Mouse (Mus musculus) cerebellum, postnatal 10 days (tissue): ENCODE data around the gene Dnajc21.

ENCODE experiments used
- DNase-seq, 2 experiments: peaks; one replicate each; pipeline ENCODE4 v3.0.0; 2021; ENCODE audit warnings: mixed read lengths in 2 of 2

Gene Dnajc21

DNA sequence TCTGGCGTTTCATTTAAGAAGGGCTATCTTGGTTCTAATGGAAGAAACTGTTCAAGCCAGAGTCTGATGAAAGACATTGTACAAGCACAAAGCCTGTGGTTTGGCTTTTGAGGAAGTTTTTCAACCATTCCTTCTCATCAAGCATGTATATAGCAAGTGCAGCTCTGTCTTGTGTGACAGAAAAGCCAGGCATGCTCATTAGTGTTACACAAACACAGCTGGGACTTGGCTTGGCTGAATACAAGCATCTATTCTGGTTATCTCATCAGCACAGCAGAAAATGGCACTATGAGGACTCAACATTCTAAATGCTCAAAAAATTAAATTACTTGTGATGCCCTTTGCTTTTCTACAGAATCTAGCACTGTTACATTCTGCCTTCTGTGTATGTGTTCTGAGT lies 33.4 kb downstream of the Dnajc21 start:
- DNase-seq: no peak

DNA sequence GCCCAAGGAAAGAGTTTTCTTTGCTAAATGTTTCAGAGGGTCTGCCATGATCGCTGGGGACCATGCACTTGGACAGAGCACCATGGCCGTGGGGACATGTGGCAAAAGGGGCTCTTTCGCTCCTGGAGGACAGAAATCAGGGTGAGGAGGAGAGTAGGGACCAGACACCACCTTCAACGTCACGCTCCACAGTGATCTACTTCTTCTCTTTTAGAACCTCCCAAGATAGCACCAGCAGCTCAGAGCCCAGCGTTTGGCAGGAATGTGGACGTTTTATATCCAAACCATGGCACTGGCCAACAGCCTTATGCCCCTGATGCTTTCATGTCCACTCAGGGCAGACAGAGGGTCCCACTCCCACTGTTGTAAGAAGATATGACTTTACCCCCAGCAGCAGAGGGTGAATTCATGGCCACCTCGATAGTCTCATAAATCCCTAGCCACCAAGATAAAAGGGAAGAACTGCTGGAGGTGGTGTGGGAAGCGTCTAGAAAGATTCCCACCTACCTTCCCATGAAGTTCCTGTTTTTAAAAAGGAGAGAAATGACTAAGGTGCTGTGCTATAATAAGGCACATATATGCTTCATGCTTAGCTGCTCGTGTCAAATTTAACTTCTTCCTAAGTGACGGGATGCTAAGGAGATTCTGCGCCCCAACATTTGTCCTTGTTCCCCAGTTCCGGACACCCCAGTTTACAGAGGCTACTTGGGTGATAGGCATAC lies 43.6 kb downstream of the Dnajc21 start:
- no peak for DNase-seq

GRCm38 (mm10) chr15:10426124-10426523 lies 44.2 kb downstream of the Dnajc21 start:
- DNase-seq: no peak

GRCm38 (mm10) chr15:10421785-10422144 lies 48.6 kb downstream of the Dnajc21 start:
- DNase-seq: no peak

DNA sequence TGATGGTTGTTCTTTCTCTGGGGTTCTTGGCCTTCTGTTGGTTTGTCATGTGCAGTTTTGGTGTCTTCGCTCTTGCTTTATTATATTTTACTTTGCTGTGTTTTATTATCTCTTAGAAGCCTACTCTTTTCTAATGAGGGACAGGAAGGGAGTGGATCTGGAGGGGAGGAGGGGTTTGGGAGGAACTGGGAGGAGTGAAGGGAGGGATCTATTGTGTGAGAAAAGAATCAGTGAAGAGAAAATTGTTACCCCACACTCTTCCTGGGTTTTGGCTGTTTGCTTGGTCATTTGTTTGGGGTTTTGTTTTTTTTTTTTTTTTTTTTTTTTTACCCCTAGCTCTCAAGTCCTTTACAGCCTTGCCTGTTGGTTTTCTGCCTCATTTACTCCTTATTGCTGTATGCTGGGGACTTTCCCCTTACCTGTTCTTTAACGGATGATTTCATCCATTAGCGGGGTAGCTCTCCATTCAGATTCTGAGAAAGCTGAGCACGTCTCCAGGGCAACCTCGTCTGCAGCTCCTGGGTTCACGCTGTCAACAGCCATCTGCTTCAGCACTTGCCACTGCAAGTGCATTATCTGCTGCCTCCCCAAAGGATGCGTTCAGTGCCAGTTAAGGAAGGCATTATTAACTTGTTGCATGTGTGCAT lies 49.1 kb downstream of the Dnajc21 start:
- DNase-seq: peak; percentile 23 to 35

DNA sequence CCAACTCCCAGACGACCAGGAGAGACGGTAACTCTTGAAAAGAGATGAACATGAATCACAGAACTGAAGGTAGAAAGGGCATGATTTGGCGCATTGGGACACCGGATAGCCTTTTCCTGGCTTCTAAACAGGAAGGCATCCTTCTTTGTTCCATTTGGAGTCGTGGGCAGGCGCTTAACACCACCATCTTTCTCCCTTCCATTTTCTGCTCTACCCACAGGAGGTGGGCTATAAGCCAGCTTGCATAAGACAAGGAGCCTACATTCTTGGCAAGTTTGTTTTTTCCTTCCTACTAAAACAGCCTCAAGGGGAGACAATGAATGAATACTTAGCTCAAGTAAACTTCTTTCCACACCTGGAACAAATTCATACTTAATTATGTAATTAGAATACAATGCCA lies 56.7 kb downstream of the Dnajc21 start:
- DNase-seq: no peak

DNA sequence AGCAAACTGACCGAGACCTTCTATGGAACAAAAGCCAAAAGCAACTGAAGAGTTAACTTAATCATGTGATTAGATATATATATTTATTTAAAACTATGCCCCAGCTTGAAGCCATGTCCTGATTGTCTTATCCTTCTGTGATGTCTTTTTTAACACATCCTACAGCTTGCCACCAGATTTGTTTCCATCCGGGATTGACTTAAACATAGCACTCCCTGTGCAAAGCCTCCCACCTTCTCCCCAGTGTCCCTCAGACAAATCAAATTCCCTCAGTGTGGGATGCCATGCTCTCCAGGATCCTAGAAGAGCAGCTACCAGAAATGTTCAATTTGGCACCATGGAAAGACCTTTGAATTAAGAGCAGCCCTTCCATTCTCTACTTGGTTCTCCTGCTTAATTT lies 59.4 kb downstream of the Dnajc21 start:
- DNase-seq: no peak

GRCm38 (mm10) chr15:10409842-10410241 lies 60.5 kb downstream of the Dnajc21 start:
- DNase-seq: no peak

DNA sequence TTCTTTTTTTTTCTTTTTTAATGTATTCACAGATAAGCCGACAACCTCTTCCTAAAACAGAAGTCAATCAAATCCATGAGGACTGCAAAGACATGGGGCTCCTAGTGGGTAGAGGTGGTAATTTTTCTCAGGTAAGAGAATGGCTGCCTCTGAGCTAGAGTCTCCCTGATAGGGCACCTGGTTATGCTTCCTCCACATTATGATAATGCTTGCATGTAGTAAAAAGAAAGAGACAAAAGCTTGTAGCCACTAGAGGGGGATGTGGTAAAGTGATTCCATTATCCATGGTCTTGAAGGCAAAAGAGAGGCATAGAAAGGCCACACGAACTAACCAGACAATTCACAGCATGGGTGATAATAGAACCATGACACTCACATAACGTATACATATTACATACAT lies 69.9 kb downstream of the Dnajc21 start:
- peak; percentile 4 to 26 for DNase-seq

DNA sequence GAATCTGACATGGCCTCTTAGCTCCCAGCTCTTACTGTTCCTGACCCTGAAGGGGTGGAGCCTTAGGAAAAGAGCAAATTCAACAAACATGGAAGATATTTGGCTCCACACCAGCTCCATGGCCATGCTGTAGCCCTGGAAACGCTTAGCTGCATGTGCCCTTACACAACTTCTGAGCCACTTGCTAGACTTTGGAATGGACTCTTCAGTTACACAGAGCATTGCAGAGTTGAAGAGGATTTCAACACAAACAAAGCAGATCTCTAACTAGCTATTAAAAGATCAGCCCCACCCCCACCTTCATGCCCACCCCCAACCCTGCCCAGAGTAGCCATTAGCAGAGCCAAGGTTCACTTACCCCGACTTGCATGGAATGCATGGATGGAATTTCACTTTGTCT lies 70.5 kb downstream of the Dnajc21 start:
- DNase-seq: no peak
